Mouse (Mus musculus) MEL (cell line): ENCODE results near the gene Blcap.

ENCODE experiments used
- CTCF ChIP-seq, 3 experiments: IDR thresholded peaks in 2 of 3; conservative IDR thresholded peaks in 1 of 3; 2 replicates each; pipeline ENCODE4 v1.5.1; 2011 to 2012; ENCODE audit warnings: low read length in 3 of 3, low read depth in 2 of 3, mild to moderate bottlenecking in 2 of 3, improper control_type of control experiment in 1 of 3, inconsistent platforms in 1 of 3, mixed read lengths in 1 of 3, moderate library complexity in 1 of 3; ENCODE audit not compliant: control insufficient read depth in 1 of 3, insufficient read depth in 1 of 3, poor library complexity in 1 of 3, severe bottlenecking in 1 of 3
- ELF1 ChIP-seq: IDR thresholded peaks from 2 replicates; pipeline ENCODE4 v1.6.1; 2014; ENCODE audit warnings: low read depth, mild to moderate bottlenecking, inconsistent platforms, low read length, improper control_type of control experiment, moderate library complexity
- EP300 ChIP-seq, 2 experiments: IDR thresholded peaks; 2 replicates each; pipeline ENCODE4 v1.6.1; 2011; ENCODE audit warnings: improper control_type of control experiment in 2 of 2, low read length in 2 of 2, low read depth in 1 of 2, mild to moderate bottlenecking in 1 of 2
- HCFC1 ChIP-seq: IDR thresholded peaks from 2 replicates; pipeline ENCODE4 v1.6.1; 2012; ENCODE audit warnings: low read depth, mild to moderate bottlenecking, inconsistent platforms, low read length, improper control_type of control experiment, moderate library complexity
- KAT2A ChIP-seq: conservative IDR thresholded peaks from 2 replicates; pipeline ENCODE4 v1.6.1; 2012; ENCODE audit warnings: low read depth, low read length, improper control_type of control experiment, inconsistent platforms
- MYC ChIP-seq: IDR thresholded peaks from 2 replicates; pipeline ENCODE4 v1.6.1; 2011; ENCODE audit warnings: low read depth, mild to moderate bottlenecking, low read length, improper control_type of control experiment, moderate library complexity
- NRF1 ChIP-seq: IDR thresholded peaks from 2 replicates; pipeline ENCODE4 v1.6.1; 2014; ENCODE audit warnings: low read depth, mild to moderate bottlenecking, inconsistent platforms, low read length, improper control_type of control experiment, moderate library complexity; ENCODE audit not compliant: poor library complexity, insufficient read depth, severe bottlenecking
- POLR2A ChIP-seq, 2 experiments: IDR thresholded peaks; 2 replicates each; pipeline ENCODE4 v1.6.1; 2011 to 2012; ENCODE audit warnings: low read length in 2 of 2, mild to moderate bottlenecking in 2 of 2, control low read depth in 1 of 2, improper control_type of control experiment in 1 of 2, low read depth in 1 of 2, moderate library complexity in 1 of 2; ENCODE audit not compliant: control insufficient read depth in 1 of 2, insufficient read depth in 1 of 2, poor library complexity in 1 of 2

GRCm38 (mm10) chr2:157565446-157565845 is 5.6 kb downstream of the Blcap start:
- no peak for TF ChIP-seq POLR2A (IDR thresholded peaks at IDR 0.05; ENCODE audit: control insufficient read depth in 1 of 2, insufficient read depth in 1 of 2, low read depth in 1 of 2, low read length in 2 of 2, poor library complexity in 1 of 2)
- 0 out of 2 replicates have a peak, but pooled peaks have one; percentile 15 for TF ChIP-seq HCFC1
- no peak for TF ChIP-seq NRF1
- TF ChIP-seq EP300 (IDR thresholded peaks at IDR 0.05; ENCODE audit: low read depth in 1 of 2, low read length in 2 of 2), result no peak
- no peak for TF ChIP-seq CTCF (IDR thresholded peaks at IDR 0.05 in 2 of 3, conservative IDR thresholded peaks at IDR 0.05 in 1 of 3; ENCODE audit: control insufficient read depth in 1 of 3, insufficient read depth in 1 of 3, low read depth in 2 of 3, low read length in 3 of 3, poor library complexity in 1 of 3, severe bottlenecking in 1 of 3)
- no peak for TF ChIP-seq MYC
- no peak for TF ChIP-seq KAT2A
- TF ChIP-seq ELF1, result no peak
